Mouse (Mus musculus): ENCODE data around the gene Rbbp8nl.

GRCm38 (mm10) chr2:180317591-180317990, 27.9 kb upstream of the Rbbp8nl start:
- no peak for TF ChIP-seq CTCF (IDR thresholded peaks at IDR 0.05; ENCODE audit: low read depth, low read length)
- no peak for TF ChIP-seq POLR2A (IDR thresholded peaks at IDR 0.05; ENCODE audit: borderline replicate concordance, low read depth, low read length)
